In genomic region chr4:95082481-95083088, GRCm38 (mm10) we compare ENCODE assay signal across 9 mouse cellular contexts. TPM values are rescaled to one million over a fixed set of nuclear protein-coding genes. Genes with fewer than 3 reads are reported as not detected.
DNase-seq lines count a peak whose midpoint lies in the region; ATAC-seq and TF ChIP-seq lines count a peak whose summit lies in the region.
"Had no signal": no experiment of that assay in that cellular context is flagged by ENCODE, and none has a peak within 500 bp of the region (broad histone marks: within the 10 kb centered on the region; RNA-seq: fewer than 3 reads in every experiment).

No protein-coding gene starts in this region.

- intact Hi-C loops in heart, postnatal 14 days (cut with DNase I) = no loop called here

- H3K4me1 ChIP-seq in neural tube, embryonic 12.5 days = peaks cover 5% of the 10 kb centered on the region; the same call in 1 of the 2 replicates
- H3K4me1 ChIP-seq in forebrain, embryonic 11.5 days (replicated peaks; ENCODE audit: control insufficient read depth, insufficient read depth, low read length) = peaks cover 3% of the 10 kb centered on the region; the same call in 1 of the 2 replicates
- H3K4me1 ChIP-seq in limb, embryonic 15.5 days = peaks cover 17% of the 10 kb centered on the region
- no peaks in the 10 kb centered on the region for H3K4me1 ChIP-seq in small intestine, adult 2 months (ENCODE audit: control insufficient read depth, insufficient read depth, insufficient read length, low read length)

- no peak for TF ChIP-seq CTCF in small intestine, adult 2 months (IDR thresholded peaks at IDR 0.05; ENCODE audit: extremely low read depth, insufficient read length, insufficient replicate concordance, low read depth, low read length)

- no peaks in the 10 kb centered on the region for H3K27me3 ChIP-seq in neural tube, embryonic 12.5 days (replicated peaks)
- H3K27me3 ChIP-seq in forebrain, embryonic 11.5 days (ENCODE audit: control insufficient read depth, insufficient read depth, low read length) = no peaks in the 10 kb centered on the region
- H3K27me3 ChIP-seq in limb, embryonic 15.5 days = no peaks in the 10 kb centered on the region
- no peaks in the 10 kb centered on the region for H3K27me3 ChIP-seq in small intestine, adult 2 months (ENCODE audit: control insufficient read depth, insufficient read depth, low read length)

- TF ChIP-seq POLR2A in small intestine, adult 2 months (IDR thresholded peaks at IDR 0.05; ENCODE audit: low read depth, low read length) = no peak

- no peaks in the 10 kb centered on the region for H3K9me3 ChIP-seq in neural tube, embryonic 12.5 days
- H3K9me3 ChIP-seq in forebrain, embryonic 11.5 days (ENCODE audit: control insufficient read depth, low read length) = no peaks in the 10 kb centered on the region
- H3K9me3 ChIP-seq in limb, embryonic 15.5 days = no peaks in the 10 kb centered on the region

- 0 out of 2 replicates have a peak, but pooled peaks have one; percentile 30 for ATAC-seq in neural tube, embryonic 12.5 days (ENCODE audit: low FRiP score, low read depth)
- 0 out of 2 replicates have a peak, but pooled peaks have one; percentile 24 for ATAC-seq in forebrain, embryonic 11.5 days (replicated peaks; ENCODE audit: low FRiP score)
- peak; percentile 48; the same call in 1 of the 2 replicates for ATAC-seq in limb, embryonic 15.5 days (ENCODE audit: insufficient number of reproducible peaks, low FRiP score, low TSS enrichment, low read depth)

- WGBS in neural tube, embryonic 12.5 days = 77% methylated on average over 4 of the region's 4 CpGs
- 66% methylated on average over 4 of the region's 4 CpGs for WGBS in forebrain, embryonic 11.5 days
- 38% methylated on average over 4 of the region's 4 CpGs for WGBS in limb, embryonic 15.5 days
- WGBS in small intestine, adult 2 months = 50% methylated on average over 4 of the region's 4 CpGs

- no peak for DNase-seq in neural tube, embryonic 10.5 days (ENCODE audit: extremely low spot score, low spot score)
- no peak for DNase-seq in forebrain, embryonic 11.5 days (ENCODE audit: low spot score)
- DNase-seq in heart, postnatal 14 days = peak; percentile 53 to 64
- DNase-seq in right cerebral cortex, postnatal 4 days = no peak
- DNase-seq in layer of hippocampus, adult 8-10 months (ENCODE audit: low spot score in 2 of 2) = no peak

- H3K4me2 ChIP-seq in neural tube, embryonic 12.5 days (replicated peaks) = no peak overlapping the region
- H3K4me2 ChIP-seq in forebrain, embryonic 11.5 days (ENCODE audit: low read depth, low read length, severe bottlenecking) = no peak overlapping the region
- no peak overlapping the region for H3K4me2 ChIP-seq in limb, embryonic 15.5 days

- no peak overlapping the region for H3K9ac ChIP-seq in neural tube, embryonic 12.5 days
- H3K9ac ChIP-seq in forebrain, embryonic 11.5 days (ENCODE audit: low read length) = no peak overlapping the region
- no peak overlapping the region for H3K9ac ChIP-seq in limb, embryonic 15.5 days

- H3K4me3 ChIP-seq in neural tube, embryonic 12.5 days = no peak overlapping the region
- H3K4me3 ChIP-seq in forebrain, embryonic 11.5 days (ENCODE audit: low read depth, low read length) = no peak overlapping the region
- H3K4me3 ChIP-seq in limb, embryonic 15.5 days = no peak overlapping the region
- H3K4me3 ChIP-seq in small intestine, adult 2 months (ENCODE audit: low read depth, low read length) = no peak overlapping the region

- H3K27ac ChIP-seq in neural tube, embryonic 12.5 days = no peak overlapping the region
- H3K27ac ChIP-seq in forebrain, embryonic 11.5 days (ENCODE audit: low read depth, low read length) = no peak overlapping the region
- H3K27ac ChIP-seq in limb, embryonic 15.5 days = peak overlapping the region; percentile 69
- peak overlapping the region; percentile 8; the same call in 1 of the 2 replicates for H3K27ac ChIP-seq in small intestine, adult 2 months (ENCODE audit: insufficient read depth, low read depth, low read length)

- H3K36me3 ChIP-seq in neural tube, embryonic 12.5 days = no peaks in the 10 kb centered on the region
- H3K36me3 ChIP-seq in forebrain, embryonic 11.5 days (ENCODE audit: control insufficient read depth, insufficient read depth, low read length) = no peaks in the 10 kb centered on the region
- H3K36me3 ChIP-seq in limb, embryonic 15.5 days = no peaks in the 10 kb centered on the region
- no peaks in the 10 kb centered on the region for H3K36me3 ChIP-seq in small intestine, adult 2 months (ENCODE audit: control insufficient read depth, insufficient read depth, low read length)

RNA-seq across cellular contexts. Expression of gene Jun, which starts 30.6 kb away (rescaled TPM):
- 104 and 109 TPM in 2 replicates for polyA plus RNA-seq in neural tube, embryonic 12.5 days (2016; fragmentation: Nextera tagmentation; extraction: Ambion mirVana)
- 60.7 and 62.7 TPM in 2 replicates for polyA plus RNA-seq in forebrain, embryonic 11.5 days (2014; fragmentation: Nextera tagmentation; extraction: Ambion mirVana)
- 10 to 100 TPM; 58.3 to 72.6 TPM for total RNA-seq in heart, postnatal 14 days (2021)
- polyA plus RNA-seq in limb, embryonic 15.5 days (2015; fragmentation: Nextera tagmentation; extraction: Ambion mirVana) = 109 and 112 TPM in 2 replicates
- 56.4 and 143 TPM in 2 replicates for polyA plus RNA-seq in small intestine, adult 2 months (2012; rRNA removed)
- 10 to 100 TPM; 85.9 to 98.9 (median 93.5) TPM for total RNA-seq in layer of hippocampus, adult 8-10 months (2022)
- total RNA-seq: MEL had no signal

Comparison
In these comparisons a context has a peak if more than half of its experiments do, and no peak if none do; other contexts are left out.
1. H3K27ac ChIP-seq: peak in limb, embryonic 15.5 days (single experiment) and small intestine, adult 2 months (single experiment); none in neural tube, embryonic 12.5 days (single experiment) and forebrain, embryonic 11.5 days (single experiment).
2. DNase-seq: peak in heart, postnatal 14 days (2 of 2); none in neural tube, embryonic 10.5 days (single experiment), forebrain, embryonic 11.5 days (single experiment), right cerebral cortex, postnatal 4 days (single experiment) and layer of hippocampus, adult 8-10 months (0 of 2).
3. Peak in every context shown above with its lines, with median percentiles within 50 percentile points of each other: ATAC-seq.